Mouse (Mus musculus) cortical plate, adult 2 months (tissue): ENCODE measurements around the gene Ddx55.

Experiments
- CTCF ChIP-seq: fragments of 200-500 bp; IDR thresholded peaks from 2 replicates; pipeline ENCODE4 v1.5.1; 2011; ENCODE audit warnings: mild to moderate bottlenecking, control low read depth, low read length; ENCODE audit not compliant: insufficient read depth; ENCODE audit errors: extremely low read depth
- POLR2A ChIP-seq: fragments of 200-500 bp; IDR thresholded peaks from 2 replicates; pipeline ENCODE4 v1.6.1; 2011; ENCODE audit warnings: mild to moderate bottlenecking, low read length, control low read depth; ENCODE audit not compliant: insufficient read depth; ENCODE audit errors: extremely low read depth

DNA sequence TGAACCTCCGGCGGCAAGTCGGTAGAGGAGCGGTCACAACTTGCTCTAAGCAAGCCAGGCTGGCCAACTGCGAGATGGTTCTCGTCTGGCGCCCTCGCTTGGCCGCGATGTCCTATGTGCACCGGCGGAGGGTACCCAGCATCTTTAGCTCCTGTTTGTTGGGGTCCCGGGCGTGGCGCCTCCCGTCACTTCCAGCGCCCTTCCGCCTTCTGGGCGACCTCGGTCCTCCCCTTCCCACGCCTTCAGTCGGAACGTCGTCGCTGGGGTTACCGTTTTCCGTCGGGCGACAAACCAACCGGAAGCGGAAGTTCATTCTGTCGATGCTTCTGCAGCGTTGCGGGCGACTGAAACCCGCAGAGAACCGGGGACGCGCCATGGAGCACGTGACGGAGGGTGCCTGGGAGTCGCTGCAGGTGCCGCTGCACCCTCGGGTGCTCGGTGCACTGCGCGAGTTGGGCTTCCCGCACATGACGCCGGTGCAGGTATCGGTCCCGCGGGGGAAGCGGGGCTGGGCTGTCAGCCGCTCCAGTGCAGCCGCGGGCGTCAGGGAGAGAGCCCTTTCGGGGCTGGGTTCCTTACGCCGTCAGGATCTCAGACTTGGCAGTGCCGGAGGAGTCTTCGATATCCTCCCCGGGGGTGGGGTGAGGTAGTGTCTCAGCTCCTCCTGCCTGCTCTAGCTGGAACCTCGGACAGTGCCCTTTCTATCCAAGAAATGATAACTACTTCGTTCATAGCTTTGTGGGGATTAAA lies at the start of gene Ddx55:
- TF ChIP-seq CTCF = no peak
- TF ChIP-seq POLR2A = peak; percentile 70
